Mouse (Mus musculus) layer of hippocampus, adult 2 months (tissue): ENCODE results near the gene Arf3. TPM values are rescaled to one million over a fixed set of nuclear protein-coding genes. Genes with fewer than 3 reads are reported as not detected.
A peak's percentile ranks its signal among the peaks of the same experiment; 100 is the strongest.
"Not testable (repeated sequence)": the region's sequence is repeated elsewhere in the genome, so short reads cannot be mapped to it uniquely, and the experiment has no call there.

Source experiments
- DNase-seq, 2 experiments: peaks; one replicate each; pipeline ENCODE4 v3.0.0; 2022; ENCODE audit warnings: low spot score in 2 of 2
- H3K27ac ChIP-seq: fragments of 200-600 bp; 2 replicates; pipeline ENCODE4 v1.8.1; 2022
- H3K4me3 ChIP-seq: fragments of 200-600 bp; 2 replicates; pipeline ENCODE4 v1.8.1; 2022; ENCODE audit warnings: mild to moderate bottlenecking
- CTCF ChIP-seq: fragments of 200-600 bp; conservative IDR thresholded peaks from 2 replicates; pipeline ENCODE4 v1.8.1; 2022; ENCODE audit warnings: antibody characterized with exemption, mild to moderate bottlenecking, moderate library complexity
- total RNA-seq, 2 experiments: library from RNA; stranded (reverse); gene quantifications; 2 replicates each; pipeline ENCODE4 v1.2.3; 2021

Gene Arf3
- total RNA-seq, 2 experiments from 2014 or later = 820 to 852 TPM

- no peak for TF ChIP-seq CTCF
- Histone ChIP-seq H3K4me3 (no peak overlapping the region), H3K27ac (no peak overlapping the region)
- no peak for DNase-seq
Observed at GRCm38 (mm10) chr15:98768259-98768658, 5.2 kb upstream of the Arf3 start.

DNA sequence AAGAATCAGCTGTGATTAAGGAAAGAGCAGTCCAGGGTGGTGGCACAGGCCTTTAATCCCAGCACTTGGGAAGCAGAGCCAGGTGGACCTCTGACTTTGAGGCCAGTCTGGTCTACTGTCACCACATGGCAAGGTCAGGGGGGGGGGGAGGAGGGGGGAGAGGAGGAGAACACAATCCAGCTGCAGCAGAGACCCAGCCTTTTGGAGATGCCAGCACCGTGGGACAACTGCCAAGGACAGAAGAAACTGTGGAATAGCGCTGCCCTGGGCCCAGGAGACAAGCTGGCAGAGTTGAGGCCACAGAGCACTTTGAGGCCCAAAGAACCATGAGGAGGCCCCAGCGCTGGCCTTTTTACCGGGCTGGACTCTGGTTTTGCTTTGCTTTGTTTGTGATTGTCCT is 2.9 kb upstream of the Arf3 start:
- no peak for TF ChIP-seq CTCF
- DNase-seq = no peak
- Histone ChIP-seq H3K27ac (no peak overlapping the region), H3K4me3 (no peak overlapping the region)

DNA sequence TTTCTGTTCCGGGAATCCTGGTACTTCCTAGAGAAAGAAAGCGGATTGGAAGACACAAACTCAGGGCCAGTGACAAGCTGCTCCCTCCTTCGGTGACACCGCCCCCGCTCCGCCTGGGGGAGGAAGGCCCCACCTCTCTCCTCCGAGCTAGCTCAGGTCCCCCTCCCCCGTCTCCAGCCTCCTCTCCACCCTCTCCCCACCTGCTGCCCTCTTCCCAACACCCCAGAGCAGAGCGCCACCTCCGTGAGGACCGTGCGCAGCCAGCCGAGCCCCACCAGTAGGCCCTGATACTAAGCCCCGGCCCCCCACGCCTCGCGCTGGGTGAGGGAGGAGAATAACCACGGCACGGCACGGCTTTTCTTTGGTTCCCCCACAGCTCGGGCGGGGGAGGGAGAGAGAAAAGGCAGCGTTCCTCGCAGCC is 803 bp downstream of the Arf3 start:
- Histone ChIP-seq H3K27ac (peak overlapping the region; percentile 93), H3K4me3 (peak overlapping the region; percentile 97)
- DNase-seq = peak; percentile 72 to 82
- no peak for TF ChIP-seq CTCF

GRCm38 (mm10) chr15:98754125-98754524 is 8.9 kb downstream of the Arf3 start:
- Histone ChIP-seq H3K27ac (no peak overlapping the region), H3K4me3 (no peak overlapping the region)
- TF ChIP-seq CTCF = no peak
- DNase-seq = no peak

GRCm38 (mm10) chr15:98753021-98753423 is 10.0 kb downstream of the Arf3 start:
- TF ChIP-seq CTCF = no peak
- no peak for DNase-seq
- Histone ChIP-seq H3K27ac (no peak overlapping the region), H3K4me3 (no peak overlapping the region)

- DNase-seq = no peak
- Histone ChIP-seq H3K27ac (no peak overlapping the region), H3K4me3 (no peak overlapping the region)
- no peak for TF ChIP-seq CTCF
Observed at GRCm38 (mm10) chr15:98749093-98749492, 13.9 kb downstream of the Arf3 start.

DNA sequence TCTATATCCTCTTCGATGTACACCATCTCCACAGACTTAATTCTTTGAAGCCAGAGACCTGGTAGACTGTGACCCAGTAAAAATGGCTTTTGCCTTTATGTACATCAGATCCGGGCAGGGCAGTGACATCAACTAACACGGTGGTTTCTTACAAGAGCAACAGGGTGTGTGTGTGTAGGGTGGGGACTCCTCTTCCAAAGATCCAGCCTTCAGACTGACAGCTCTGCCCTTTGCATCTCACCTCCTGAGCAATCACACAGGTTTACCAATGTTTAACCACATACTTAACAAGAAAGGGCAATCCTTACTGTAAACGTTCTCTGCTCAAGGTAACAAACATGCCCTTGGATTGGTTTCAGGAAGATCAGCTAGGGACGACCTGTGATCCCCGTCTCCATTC is 15.7 kb downstream of the Arf3 start:
- no peak for DNase-seq
- Histone ChIP-seq H3K4me3 (no peak overlapping the region), H3K27ac (0 out of 2 replicates have a peak overlapping the region, but pooled peaks have one; percentile 18)
- no peak for TF ChIP-seq CTCF

GRCm38 (mm10) chr15:98746344-98746965 is 16.6 kb downstream of the Arf3 start:
- DNase-seq = no peak
- Histone ChIP-seq H3K27ac (peak overlapping the region; percentile 43; the same call in 1 of the 2 replicates), H3K4me3 (no peak overlapping the region)
- TF ChIP-seq CTCF = no peak

GRCm38 (mm10) chr15:98743863-98744262 is 19.2 kb downstream of the Arf3 start:
- not testable (repeated sequence) for DNase-seq, H3K27ac ChIP-seq, H3K4me3 ChIP-seq

DNA sequence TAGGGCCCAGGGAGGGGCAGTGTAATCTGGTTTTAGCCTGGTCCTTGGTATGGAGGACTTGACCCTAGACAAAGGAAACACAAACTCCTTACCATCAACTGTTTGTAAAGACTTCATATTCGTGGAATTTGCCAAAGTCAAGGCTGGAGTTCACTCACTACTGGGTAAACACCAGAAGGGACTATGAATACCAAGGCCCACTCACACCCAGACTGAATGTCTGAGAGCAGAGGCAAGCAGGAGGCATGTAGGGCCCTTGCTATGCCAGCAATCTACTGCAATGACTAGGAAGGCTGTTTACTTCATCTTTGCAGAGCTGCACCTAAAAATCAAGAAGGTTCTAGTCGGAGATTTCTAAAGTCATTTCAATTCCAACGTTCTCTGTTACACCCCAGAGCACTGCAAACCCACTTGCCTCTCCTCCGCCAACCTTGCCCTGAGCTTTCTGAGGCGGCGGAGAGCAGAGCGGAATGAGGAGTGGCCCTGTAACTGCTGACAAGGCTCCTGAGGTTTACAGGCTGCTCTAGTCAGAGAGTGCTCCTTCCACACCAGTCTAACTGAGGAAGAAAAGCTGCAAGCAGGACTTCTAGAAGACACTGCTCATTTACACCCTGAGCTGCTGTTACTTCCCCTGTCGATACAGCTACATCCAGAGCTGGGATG is 20.1 kb downstream of the Arf3 start:
- TF ChIP-seq CTCF = no peak
- no peak overlapping the region for H3K4me3 ChIP-seq
- DNase-seq = no peak
- peak overlapping the region; percentile 55; the same call in 1 of the 2 replicates for H3K27ac ChIP-seq

DNA sequence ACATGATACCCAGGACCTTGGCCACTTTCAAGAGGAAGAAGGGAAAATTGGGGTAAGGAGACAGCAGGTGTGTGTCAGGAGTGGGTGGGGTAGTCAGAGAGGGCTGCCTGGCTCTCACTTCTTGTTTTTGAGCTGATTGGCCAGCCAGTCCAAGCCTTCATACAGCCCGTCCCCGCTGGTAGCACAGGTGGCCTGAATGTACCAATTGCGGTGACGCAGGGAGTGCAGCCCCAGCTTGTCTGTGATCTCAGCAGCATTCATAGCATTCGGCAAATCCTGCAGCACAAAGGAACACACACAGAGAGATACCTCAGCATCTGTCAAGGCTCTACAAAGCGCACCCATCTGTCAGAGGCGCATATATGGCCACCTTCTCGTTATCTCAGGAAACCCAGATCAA is 22.8 kb downstream of the Arf3 start:
- Histone ChIP-seq H3K4me3 (no peak overlapping the region), H3K27ac (no peak overlapping the region)
- TF ChIP-seq CTCF = no peak
- peak in 1 of 2 experiments; percentile 32 for DNase-seq

GRCm38 (mm10) chr15:98738796-98739195 is 24.2 kb downstream of the Arf3 start:
- TF ChIP-seq CTCF = peak; percentile 47
- Histone ChIP-seq H3K27ac (no peak overlapping the region), H3K4me3 (no peak overlapping the region)
- no peak for DNase-seq

DNA sequence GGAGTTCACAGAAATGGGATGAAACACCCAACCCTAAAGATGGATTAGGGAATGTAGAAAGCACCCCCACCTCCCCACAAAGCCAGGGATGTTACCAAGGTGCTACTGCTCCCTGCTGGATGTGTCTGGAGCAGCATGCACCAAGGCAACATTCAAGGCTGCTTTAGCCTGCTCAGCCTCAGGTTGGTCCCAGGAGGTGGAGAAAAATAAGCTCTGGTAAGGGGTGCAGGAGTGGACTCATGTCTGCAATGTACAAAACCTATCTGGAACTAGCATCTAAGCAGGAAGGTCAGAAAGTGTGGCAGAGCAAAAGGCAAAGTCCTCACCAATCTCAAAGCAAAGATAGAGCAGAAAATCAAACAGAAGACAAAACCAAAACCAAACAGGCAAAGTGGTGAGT is 25.1 kb downstream of the Arf3 start:
- peak; percentile 82 for TF ChIP-seq CTCF
- peak in 1 of 2 experiments; percentile 58 for DNase-seq
- no peak overlapping the region for H3K27ac ChIP-seq

DNA sequence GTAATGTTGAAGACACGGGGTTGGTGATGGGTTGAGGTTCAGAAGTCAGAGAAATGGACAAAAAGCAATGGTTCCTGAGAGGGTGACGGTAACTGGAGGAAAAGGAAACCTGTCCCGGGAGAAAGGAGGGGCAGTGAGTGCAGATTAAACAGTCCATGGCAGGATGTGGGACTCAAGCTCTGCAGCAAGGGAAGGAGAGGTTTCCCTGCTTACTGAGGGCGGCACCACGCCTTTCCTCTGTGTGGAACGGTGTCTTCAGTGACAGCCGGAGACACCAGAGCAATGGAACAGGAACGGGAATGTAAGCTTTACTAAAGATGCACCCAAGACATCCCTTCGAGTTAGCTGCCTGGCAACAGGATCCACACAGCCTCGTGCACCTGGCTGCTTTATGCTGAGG is 26.5 kb downstream of the Arf3 start:
- Histone ChIP-seq H3K4me3 (no peak overlapping the region), H3K27ac (no peak overlapping the region)
- TF ChIP-seq CTCF = no peak
- DNase-seq = no peak

More for the DNA sequence above, 25.1 kb downstream of the Arf3 start:
- no peak overlapping the region for H3K4me3 ChIP-seq
